Mouse (Mus musculus): ENCODE data around the gene Pigv.
"Not testable (repeated sequence)": the region's sequence is repeated elsewhere in the genome, so short reads cannot be mapped to it uniquely, and the experiment has no call there.

The Pigv gene

DNA sequence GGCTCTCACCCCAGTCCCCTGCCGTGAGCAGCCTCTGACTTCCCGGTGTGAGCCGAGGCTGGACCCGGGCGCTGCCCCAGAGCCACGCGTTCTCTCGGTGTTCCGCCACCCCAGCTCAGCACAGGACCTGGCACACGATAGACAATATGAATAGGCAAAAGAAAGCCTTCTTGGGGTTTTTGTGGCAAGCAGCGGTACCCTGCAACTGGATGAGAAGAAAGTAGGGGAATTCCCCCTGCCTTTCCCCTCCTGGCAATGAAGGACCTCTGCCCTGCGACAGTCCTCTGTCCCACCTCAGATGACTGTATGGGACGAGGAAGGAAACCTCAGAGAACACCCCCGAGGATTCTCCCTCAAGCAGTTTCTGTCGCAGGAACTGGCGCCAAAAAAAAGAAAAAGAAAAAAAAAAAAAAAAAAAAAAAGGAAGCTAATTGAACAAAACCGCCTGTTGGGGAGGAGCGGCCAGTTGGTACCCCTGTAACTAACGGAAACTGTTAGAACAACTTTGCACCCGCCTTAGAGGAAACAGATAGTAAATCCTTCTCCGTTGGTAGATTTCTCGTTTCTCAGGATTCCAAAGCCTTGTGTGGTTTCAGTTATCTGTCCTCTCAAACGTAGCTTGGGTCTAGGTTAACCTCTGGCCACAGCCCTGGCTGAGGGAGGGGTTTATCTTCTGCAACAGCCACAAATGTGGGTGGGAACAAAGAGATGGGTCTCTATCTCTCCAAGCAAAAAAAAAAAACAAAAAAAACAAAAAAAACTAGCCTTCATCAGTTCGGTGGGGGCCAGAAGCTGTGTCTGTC, 599 bp upstream of the Pigv start:
- DNase-seq (ENCODE audit: low spot score) = peak; percentile 55

- peak; percentile 87 for DNase-seq (ENCODE audit: low spot score)
Measured at GRCm38 (mm10) chr4:133671184-133671880, 1.1 kb downstream of the Pigv start.

- DNase-seq (ENCODE audit: low spot score) = no peak
Measured at GRCm38 (mm10) chr4:133669652-133670210, 2.7 kb downstream of the Pigv start.

DNA sequence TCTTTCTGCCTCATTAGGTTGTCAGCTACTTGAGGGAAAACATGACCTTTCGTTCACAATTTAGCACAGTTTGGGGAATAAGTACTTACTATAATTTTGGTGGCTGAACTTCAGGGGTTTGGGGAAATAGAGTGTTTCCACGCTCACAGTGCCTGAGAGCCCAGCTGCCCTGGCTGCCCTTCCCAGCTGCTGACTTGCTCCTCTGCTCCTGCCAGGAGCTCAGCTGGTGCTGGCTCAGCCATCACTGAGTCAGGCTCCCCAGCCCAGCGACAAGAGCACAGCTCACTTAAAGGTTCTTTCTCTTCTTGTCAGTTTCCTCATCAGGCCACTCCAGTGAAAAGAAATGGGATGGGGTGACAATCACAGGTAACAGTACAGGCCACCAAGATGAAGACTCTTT, 3.9 kb downstream of the Pigv start:
- no peak for DNase-seq (ENCODE audit: low spot score)

DNA sequence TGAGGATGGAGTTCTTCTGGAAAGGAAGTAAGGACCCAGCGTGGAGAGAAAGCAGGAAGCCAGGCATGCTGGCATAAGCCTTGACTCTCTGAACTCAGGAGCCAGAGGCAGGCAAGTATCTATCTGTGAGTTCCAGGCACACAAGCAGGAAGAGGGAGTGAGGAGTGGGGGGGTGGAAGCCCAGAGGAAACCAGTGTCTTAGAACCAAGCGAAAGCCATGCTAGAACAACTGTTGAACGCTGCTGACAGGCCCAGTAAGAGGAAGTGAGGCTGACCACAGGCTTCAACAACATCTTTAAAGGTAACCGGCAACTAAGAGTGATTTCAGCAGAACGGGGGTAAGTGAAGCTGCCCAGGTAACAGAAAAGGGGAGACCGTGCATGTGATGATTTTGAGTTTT, 6.2 kb downstream of the Pigv start:
- no peak for DNase-seq (ENCODE audit: low spot score)

- no peak for DNase-seq (ENCODE audit: low spot score)
Measured at GRCm38 (mm10) chr4:133665118-133665517, 7.3 kb downstream of the Pigv start.

DNA sequence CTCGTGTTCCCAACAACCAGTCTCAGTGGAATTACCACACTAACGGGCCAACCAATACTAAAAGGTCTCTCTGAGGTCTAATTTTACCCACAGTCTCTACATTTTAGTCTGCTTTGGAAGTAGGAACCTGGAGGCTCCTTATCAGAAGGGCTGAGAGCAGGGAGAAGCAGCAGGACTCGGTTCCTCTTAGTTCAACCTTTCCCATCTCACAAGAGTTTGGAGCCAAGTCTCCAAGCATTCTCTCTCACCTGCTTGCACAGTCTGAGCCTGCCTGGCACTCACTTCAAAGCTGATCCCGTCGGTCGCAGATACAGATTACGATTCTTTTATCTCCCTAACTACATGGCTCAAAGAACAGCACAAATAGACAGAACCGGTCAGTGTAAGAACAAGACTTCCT, 9.5 kb downstream of the Pigv start:
- DNase-seq (ENCODE audit: low spot score) = no peak

DNA sequence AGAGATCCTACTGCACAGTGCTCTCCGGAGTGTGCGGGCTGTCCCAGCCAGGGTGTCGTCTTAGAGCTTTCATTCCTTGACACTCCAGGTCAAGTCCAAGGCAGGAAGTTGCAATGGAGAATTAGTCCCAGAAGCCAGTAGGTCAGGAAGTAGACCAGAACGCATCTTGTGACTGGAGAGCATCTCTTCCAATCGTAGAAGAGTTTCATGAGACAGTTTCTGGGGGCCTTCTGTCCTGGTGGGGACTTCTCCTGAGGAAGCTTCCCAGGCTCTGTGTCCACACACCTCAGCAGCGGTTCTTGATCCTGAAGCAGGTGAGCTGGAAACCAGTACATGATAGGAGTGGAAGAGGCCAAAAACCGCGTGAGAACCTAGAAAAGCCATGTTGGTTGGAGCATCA, 10.0 kb downstream of the Pigv start:
- no peak for DNase-seq (ENCODE audit: low spot score)

DNA sequence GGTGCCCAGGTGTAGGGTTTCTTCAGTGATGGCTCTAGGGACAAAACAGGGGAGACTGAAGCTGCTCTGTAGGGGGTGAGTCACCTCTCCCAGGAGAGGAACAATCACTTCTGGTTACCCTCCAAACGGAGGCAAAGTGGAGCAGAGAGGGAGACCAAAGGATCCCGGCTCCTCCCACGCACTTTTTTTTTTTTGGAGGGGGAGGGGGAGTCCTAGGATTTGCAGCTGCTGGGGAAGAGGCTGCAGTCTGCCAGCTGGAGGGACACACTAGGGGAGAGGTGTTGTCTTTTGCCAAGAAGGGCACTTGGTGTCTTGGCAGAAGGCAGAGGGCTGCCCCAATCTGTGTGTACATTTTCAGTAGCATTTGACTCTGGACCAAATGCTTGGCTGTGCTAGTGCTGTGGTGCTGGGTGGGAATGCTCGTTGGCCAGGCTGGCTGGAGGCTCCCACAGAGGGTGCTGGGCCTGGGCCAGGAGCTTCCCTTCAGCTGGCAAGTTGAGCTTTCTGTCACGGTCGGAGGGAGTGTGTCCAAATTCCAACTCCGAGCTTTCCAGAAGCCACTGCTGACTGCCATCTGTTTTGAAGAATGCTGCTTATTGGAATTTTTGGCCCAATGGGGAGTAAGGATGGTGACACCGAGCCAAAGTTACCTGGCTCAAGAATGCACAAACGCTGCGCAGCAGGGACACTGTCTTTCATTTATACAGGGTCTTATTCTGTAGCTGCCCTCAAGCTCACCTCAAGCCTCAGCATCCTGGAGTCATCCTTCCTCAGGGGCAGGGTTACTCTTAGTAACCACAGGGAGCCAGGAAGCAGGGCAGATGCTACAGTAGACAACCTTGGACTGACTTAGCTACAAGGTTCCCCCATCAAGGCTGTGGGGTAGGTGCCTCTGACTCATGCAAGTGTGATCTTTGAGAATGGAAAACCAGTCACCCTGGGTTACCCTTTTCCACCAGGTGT, 12.0 kb downstream of the Pigv start:
- DNase-seq (ENCODE audit: low spot score) = no peak

DNA sequence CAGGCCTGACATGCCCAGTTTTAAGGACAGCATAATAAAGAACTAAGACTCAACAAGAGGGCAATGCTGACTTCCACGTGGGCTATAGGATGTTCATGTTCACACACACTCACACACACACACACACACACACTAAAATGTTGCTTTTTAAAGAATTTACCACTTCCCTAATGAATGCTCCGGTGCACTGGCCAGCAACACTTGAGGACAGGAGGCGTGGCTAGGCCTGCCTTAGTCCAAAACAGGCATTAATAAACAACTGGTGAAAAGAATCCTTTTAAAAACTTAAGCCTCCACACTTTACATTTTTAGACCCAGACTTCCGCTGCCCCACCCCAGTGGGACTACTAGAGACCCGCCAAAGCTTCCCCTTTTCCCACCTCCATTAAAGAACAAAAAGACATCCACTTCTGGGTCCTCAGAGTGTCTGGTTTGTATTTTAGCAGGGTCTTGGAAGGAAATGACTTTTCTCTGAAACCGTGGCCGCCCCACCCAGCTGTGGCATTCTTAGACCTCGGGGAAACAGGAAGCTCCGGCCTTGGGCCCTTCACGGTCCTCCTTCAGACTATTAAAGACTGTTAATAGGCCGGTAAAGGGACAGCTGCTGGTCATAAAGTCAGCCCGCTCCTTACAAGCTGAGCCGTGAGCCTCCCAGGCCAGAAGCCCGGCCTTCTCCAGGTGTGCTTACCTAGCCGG, 12.8 kb downstream of the Pigv start:
- peak; percentile 53 for DNase-seq (ENCODE audit: low spot score)

GRCm38 (mm10) chr4:133658729-133659128, 13.7 kb downstream of the Pigv start:
- no peak for DNase-seq (ENCODE audit: low spot score)

- DNase-seq (ENCODE audit: low spot score) = no peak
Measured at GRCm38 (mm10) chr4:133657829-133658458, 14.5 kb downstream of the Pigv start.

- DNase-seq (ENCODE audit: low spot score) = no peak
Measured at GRCm38 (mm10) chr4:133656997-133657396, 15.4 kb downstream of the Pigv start.

- DNase-seq (ENCODE audit: low spot score) = no peak
Measured at GRCm38 (mm10) chr4:133656294-133656693, 16.2 kb downstream of the Pigv start.

DNA sequence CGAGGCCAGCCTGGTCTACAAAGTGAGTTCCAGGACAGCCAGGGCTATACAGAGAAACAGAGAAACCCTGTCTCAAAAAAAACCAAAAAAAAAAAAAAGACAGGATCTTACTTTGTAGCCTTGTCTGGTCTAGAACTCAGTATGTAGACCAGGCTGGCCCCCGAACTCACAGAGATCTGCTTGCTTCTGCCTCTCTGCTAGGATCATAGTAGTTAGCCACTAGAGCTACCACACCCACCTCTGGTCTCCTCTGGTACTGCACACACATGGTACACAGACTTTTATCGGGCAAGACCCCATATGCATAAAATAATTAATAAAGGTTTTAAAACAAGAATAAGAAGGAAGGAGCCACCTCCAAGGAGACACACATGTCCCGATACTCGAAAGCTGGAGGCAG, 18.4 kb downstream of the Pigv start:
- not testable (repeated sequence) for DNase-seq (ENCODE audit: low spot score)

- no peak for DNase-seq (ENCODE audit: low spot score)
Measured at GRCm38 (mm10) chr4:133652746-133653145, 19.7 kb downstream of the Pigv start.

- no peak for DNase-seq (ENCODE audit: low spot score)
Measured at GRCm38 (mm10) chr4:133651986-133652385, 20.5 kb downstream of the Pigv start.

DNA sequence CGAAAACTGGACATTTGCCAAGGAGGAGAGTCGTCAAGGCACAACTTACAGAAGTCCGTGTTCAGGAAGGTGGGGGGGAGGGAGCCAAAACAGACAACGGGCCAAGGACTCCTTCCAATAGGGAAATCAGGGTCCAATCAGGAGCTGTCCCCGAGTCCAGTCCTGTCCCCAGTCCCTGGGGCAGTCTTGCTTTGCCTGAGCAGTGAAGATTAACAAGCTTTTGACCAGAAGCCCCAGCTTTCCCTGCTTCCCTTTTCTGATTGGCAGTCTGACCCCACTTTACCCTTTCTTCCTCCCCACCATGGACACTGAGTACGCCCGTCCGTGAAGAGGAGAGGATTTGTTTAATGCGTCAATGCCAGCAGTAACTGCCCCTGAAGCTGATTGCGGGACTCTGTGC, 21.0 kb downstream of the Pigv start:
- no peak for DNase-seq (ENCODE audit: low spot score)

DNA sequence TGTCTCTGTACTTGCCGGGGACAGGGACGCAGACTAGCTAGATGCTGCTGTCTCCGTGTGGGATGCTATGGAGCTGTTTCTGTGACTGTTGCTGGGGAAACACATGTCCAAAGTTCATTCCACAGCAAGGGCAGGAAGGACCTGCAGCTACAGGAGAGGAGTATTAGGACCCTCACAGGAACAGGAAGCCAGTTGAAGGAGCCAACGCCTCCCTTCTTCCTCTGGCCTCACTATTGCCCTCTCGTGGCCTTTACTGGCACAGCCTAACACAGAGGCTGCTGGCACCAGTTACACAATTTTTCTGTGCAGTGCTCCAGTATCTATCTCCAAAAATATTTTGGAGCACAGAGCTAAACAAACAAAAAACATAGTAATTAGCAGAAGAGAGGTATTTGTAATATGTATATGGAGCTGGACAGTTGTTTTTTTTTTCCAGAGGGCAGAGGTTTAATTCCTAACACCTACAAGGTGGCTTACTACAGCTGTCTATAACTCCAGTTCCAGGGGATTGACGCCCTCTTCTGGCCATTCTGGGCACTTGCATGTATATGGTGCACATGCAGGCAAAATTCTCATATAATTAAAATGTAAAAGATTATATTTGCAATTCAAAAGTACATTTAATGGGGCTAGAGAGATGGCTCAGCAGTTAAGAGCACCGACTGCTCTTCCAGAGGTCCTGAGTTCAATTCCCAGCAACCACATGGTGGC, 22.3 kb downstream of the Pigv start, which contains the start of gene Zdhhc18:
Gene Zdhhc18, minus strand, starts transcription at position 166 of the 711 bp plus-strand sequence.
- peak; percentile 82 for DNase-seq (ENCODE audit: low spot score)

DNA sequence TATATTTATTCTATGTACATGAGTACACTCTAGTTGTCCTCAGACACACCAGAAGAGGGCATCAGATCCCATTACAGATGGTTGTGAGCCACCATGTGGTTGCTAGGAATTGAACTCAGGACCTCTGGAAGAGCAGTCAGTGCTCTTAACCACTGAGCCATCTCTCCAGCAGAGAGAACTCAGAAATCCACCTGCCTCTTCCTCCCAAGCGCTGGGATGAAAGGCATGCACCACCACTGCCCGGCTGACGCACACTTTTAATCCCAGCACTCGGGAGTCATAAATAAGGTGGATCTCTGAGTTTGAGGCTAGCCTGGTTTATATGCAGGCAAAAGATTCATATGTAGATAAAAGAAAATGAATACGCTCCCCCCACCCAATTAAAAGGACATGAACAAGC, 23.0 kb downstream of the Pigv start:
- DNase-seq (ENCODE audit: low spot score) = not testable (repeated sequence)

Measured in embryo, embryonic 10 days (tissue).